Mouse (Mus musculus) erythroblast, embryonic 14.5 days (primary cell): Measurements from ENCODE around the gene Psmb8.

ENCODE experiments used
- GATA1 ChIP-seq: IDR thresholded peaks from 2 replicates; pipeline ENCODE4 v1.6.1; 2012; ENCODE audit warnings: low read length, inconsistent platforms, mixed read lengths
- TAL1 ChIP-seq: IDR thresholded peaks from 3 replicates; pipeline ENCODE4 v1.6.1; 2012; ENCODE audit warnings: low read length, inconsistent platforms, mixed read lengths

- no peak for TF ChIP-seq TAL1
- TF ChIP-seq GATA1, result no peak
These were observed 42.8 kb downstream of the Psmb8 start for GRCm38 (mm10) chr17:34240366-34240765.
